Mouse (Mus musculus): ENCODE measurements around the gene Mucl3.

GRCm38 (mm10) chr17:35597399-35597798 is 46.1 kb downstream of the Mucl3 start:
- no peak for TF ChIP-seq CTCF (IDR thresholded peaks at IDR 0.05; ENCODE audit: extremely low read depth, insufficient read length, insufficient replicate concordance, low read depth, low read length)
- no peak for TF ChIP-seq POLR2A (IDR thresholded peaks at IDR 0.05; ENCODE audit: low read depth, low read length)

All from small intestine, adult 2 months (tissue).